Mouse (Mus musculus): ENCODE measurements around the gene Engase. TPM values are rescaled to one million over a fixed set of nuclear protein-coding genes. Genes with fewer than 3 reads are reported as not detected.
A peak's percentile ranks its signal among the peaks of the same experiment; 100 is the strongest.

The Engase gene
- total RNA-seq, 4 experiments from 2014 or later: 12.6 to 18.2 (median 15.3) TPM

- DNase-seq (ENCODE audit: low spot score in 2 of 2): no peak
Observed at GRCm38 (mm10) chr11:118453886-118454671, 22.6 kb upstream of the Engase start.

- no peak for DNase-seq (ENCODE audit: low spot score in 2 of 2)
Observed at GRCm38 (mm10) chr11:118455788-118456187, 20.8 kb upstream of the Engase start.

- peak in 1 of 2 experiments; percentile 76 for DNase-seq (ENCODE audit: low spot score in 2 of 2)
Observed at GRCm38 (mm10) chr11:118456937-118457336, 19.7 kb upstream of the Engase start.

- no peak for DNase-seq (ENCODE audit: low spot score in 2 of 2)
Observed at GRCm38 (mm10) chr11:118459051-118459450, 17.6 kb upstream of the Engase start.

- no peak for DNase-seq (ENCODE audit: low spot score in 2 of 2)
Observed at GRCm38 (mm10) chr11:118459536-118459935, 17.1 kb upstream of the Engase start.

- no peak for DNase-seq (ENCODE audit: low spot score in 2 of 2)
Observed at GRCm38 (mm10) chr11:118460280-118460679, 16.3 kb upstream of the Engase start.

GRCm38 (mm10) chr11:118467441-118468035, 9.1 kb upstream of the Engase start:
- DNase-seq (ENCODE audit: low spot score in 2 of 2): no peak

- no peak for DNase-seq (ENCODE audit: low spot score in 2 of 2)
Observed at GRCm38 (mm10) chr11:118469509-118470160, 7.0 kb upstream of the Engase start.

GRCm38 (mm10) chr11:118470234-118470966, 6.2 kb upstream of the Engase start:
- DNase-seq (ENCODE audit: low spot score in 2 of 2): no peak

GRCm38 (mm10) chr11:118471676-118472075, 5.0 kb upstream of the Engase start:
- DNase-seq (ENCODE audit: low spot score in 2 of 2): no peak

GRCm38 (mm10) chr11:118473161-118473560, 3.5 kb upstream of the Engase start:
- no peak for DNase-seq (ENCODE audit: low spot score in 2 of 2)

- no peak for DNase-seq (ENCODE audit: low spot score in 2 of 2)
Observed at GRCm38 (mm10) chr11:118473842-118474500, 2.7 kb upstream of the Engase start.

GRCm38 (mm10) chr11:118475496-118476083, 1.0 kb upstream of the Engase start:
- DNase-seq (ENCODE audit: low spot score in 2 of 2): no peak

GRCm38 (mm10) chr11:118479776-118480175, 3.1 kb downstream of the Engase start:
- no peak for DNase-seq (ENCODE audit: low spot score in 2 of 2)

GRCm38 (mm10) chr11:118481231-118481630, 4.6 kb downstream of the Engase start:
- DNase-seq (ENCODE audit: low spot score in 2 of 2): no peak

- DNase-seq (ENCODE audit: low spot score in 2 of 2): no peak
Observed at GRCm38 (mm10) chr11:118481751-118482150, 5.1 kb downstream of the Engase start.

- no peak for DNase-seq (ENCODE audit: low spot score in 2 of 2)
Observed at GRCm38 (mm10) chr11:118484169-118484568, 7.5 kb downstream of the Engase start.

- DNase-seq (ENCODE audit: low spot score in 2 of 2): no peak
Observed at GRCm38 (mm10) chr11:118485338-118485737, 8.7 kb downstream of the Engase start.

GRCm38 (mm10) chr11:118485780-118486179, 9.2 kb downstream of the Engase start:
- DNase-seq (ENCODE audit: low spot score in 2 of 2): no peak

GRCm38 (mm10) chr11:118486281-118486680, 9.7 kb downstream of the Engase start:
- DNase-seq (ENCODE audit: low spot score in 2 of 2): no peak
